15 mouse cellular contexts compared by ENCODE assay signal in the genomic region with DNA sequence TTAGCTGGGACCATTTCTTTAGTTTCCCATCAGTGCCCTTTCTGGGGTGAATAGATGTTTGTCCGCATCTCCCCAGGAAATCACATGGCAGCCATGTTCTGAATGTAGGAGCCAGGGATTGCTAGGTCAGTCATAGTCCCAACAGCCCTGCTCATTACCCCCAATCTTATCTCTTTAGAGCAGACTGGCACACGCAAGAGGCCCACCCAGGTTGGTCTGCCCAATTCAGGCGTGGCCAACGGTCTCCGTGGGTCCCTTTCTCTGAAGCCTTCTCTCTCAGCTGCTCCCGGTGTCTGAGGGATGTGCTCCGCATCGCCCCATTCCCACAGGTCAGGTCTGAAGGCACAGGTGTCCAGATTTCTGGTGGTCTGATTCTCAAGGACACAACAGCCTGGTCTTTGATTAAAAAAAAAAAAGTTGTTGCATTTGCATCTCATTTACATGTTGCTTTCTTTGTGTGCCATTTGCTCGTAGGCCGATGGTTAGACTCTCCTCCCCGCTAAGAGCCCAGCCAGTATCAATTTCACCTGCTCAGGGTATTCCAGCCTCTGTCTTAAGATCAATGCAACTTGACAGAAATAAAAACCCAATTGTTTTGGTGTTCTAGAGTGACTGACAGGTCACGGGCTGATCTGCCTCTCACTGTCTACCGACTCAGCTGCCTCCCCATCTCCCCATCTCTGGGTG. TPM values are rescaled to one million over a fixed set of nuclear protein-coding genes. Genes with fewer than 3 reads are reported as not detected.
DNase-seq lines count a peak whose midpoint lies in the region; ATAC-seq and TF ChIP-seq lines count a peak whose summit lies in the region.
"Had no signal": no experiment of that assay in that cellular context is flagged by ENCODE, and none has a peak within 500 bp of the region (broad histone marks: within the 10 kb centered on the region; RNA-seq: fewer than 3 reads in every experiment).

No protein-coding gene starts in this region.

- WGBS in lung, embryonic 14.5 days, result 81% methylated on average over 13 of the region's 13 CpGs
- 84% methylated on average over 13 of the region's 13 CpGs for WGBS in lung, adult 2 months
- 57% methylated on average over 13 of the region's 13 CpGs for WGBS in bone marrow, adult 2 months
- 83% methylated on average over 13 of the region's 13 CpGs for WGBS in spleen, adult 2 months

- peak overlapping the region; percentile 24; the same call in 1 of the 2 replicates for H3K27ac ChIP-seq in lung, embryonic 14.5 days (ENCODE audit: low read depth)
- peak overlapping the region; percentile 86 for H3K27ac ChIP-seq in bone marrow, adult 2 months (ENCODE audit: control insufficient read depth, insufficient read depth, low read depth, low read length, poor library complexity)
- peak overlapping the region; percentile 37 for H3K27ac ChIP-seq in spleen, adult 2 months (ENCODE audit: insufficient read depth, low read length)
- H3K27ac ChIP-seq: forebrain, embryonic 12.5 days; heart, embryonic 15.5 days had no signal

- TF ChIP-seq CTCF in lung, embryonic 14.5 days (IDR thresholded peaks at IDR 0.05; ENCODE audit: low read depth), result no peak
- TF ChIP-seq CTCF in lung, adult 2 months (IDR thresholded peaks at IDR 0.05; ENCODE audit: insufficient read depth, low read length), result no peak
- no peak for TF ChIP-seq CTCF in bone marrow, adult 2 months (IDR thresholded peaks at IDR 0.05; ENCODE audit: control insufficient read depth, insufficient read depth, low read length)
- no peak for TF ChIP-seq CTCF in spleen, adult 2 months (IDR thresholded peaks at IDR 0.05; ENCODE audit: extremely low read depth, insufficient read depth, insufficient read length, insufficient replicate concordance)

- H3K4me3 ChIP-seq in lung, embryonic 14.5 days (ENCODE audit: low read depth, low read length), result no peak overlapping the region; the same call in 1 of the 2 replicates
- H3K4me3 ChIP-seq in lung, adult 2 months (replicated peaks; ENCODE audit: extremely low read depth, low read depth, low read length), result no peak overlapping the region
- peak overlapping the region; percentile 75 for H3K4me3 ChIP-seq in bone marrow, adult 2 months (replicated peaks; ENCODE audit: control insufficient read depth, low read depth, low read length)
- peak overlapping the region; percentile 20; the same call in 1 of the 2 replicates for H3K4me3 ChIP-seq in spleen, adult 2 months (ENCODE audit: extremely low read depth, insufficient read depth, insufficient read length)
- H3K4me3 ChIP-seq: forebrain, embryonic 12.5 days; heart, embryonic 15.5 days; myocyte had no signal

- no peaks in the 10 kb centered on the region for H3K36me3 ChIP-seq in lung, embryonic 14.5 days (ENCODE audit: insufficient read depth)
- H3K36me3 ChIP-seq in spleen, adult 2 months (ENCODE audit: control insufficient read depth, insufficient read depth, low read length), result no peaks in the 10 kb centered on the region
- H3K36me3 ChIP-seq: forebrain, embryonic 12.5 days; heart, embryonic 15.5 days had no signal

- peak; percentile 47 for ATAC-seq in lung, embryonic 14.5 days (ENCODE audit: insufficient read depth)
- ATAC-seq: CD4-positive, CD25-positive, alpha-beta regulatory T cell, adult 4 months had no signal

- no peak for DNase-seq in lung, embryonic 14.5 days
- DNase-seq in lung, adult 2 months, result no peak
- peak; percentile 92 for DNase-seq in liver
- no peak for DNase-seq in spleen, adult 2 months (ENCODE audit: low read depth in 1 of 2, low spot score in 2 of 2)
- no peak for DNase-seq in B cell, adult 2 months
- DNase-seq in cerebellum, adult 9-10 months, result no peak
- no peak for DNase-seq in layer of hippocampus, adult 9-11 months
- DNase-seq: cerebellum, adult 8-10 months; right cerebral cortex, postnatal 14 days; thymus, adult 18-20 months had no signal

- H3K27me3 ChIP-seq in lung, embryonic 14.5 days (ENCODE audit: insufficient read depth, low read length), result no peaks in the 10 kb centered on the region
- H3K27me3 ChIP-seq in spleen, adult 2 months (ENCODE audit: control insufficient read depth, insufficient read depth, low read length), result no peaks in the 10 kb centered on the region
- H3K27me3 ChIP-seq: forebrain, embryonic 12.5 days; heart, embryonic 15.5 days had no signal

- no peak overlapping the region; the same call in 1 of the 2 replicates for H3K9ac ChIP-seq in lung, embryonic 14.5 days
- H3K9ac ChIP-seq: forebrain, embryonic 12.5 days; heart, embryonic 15.5 days had no signal

- H3K4me1 ChIP-seq in lung, embryonic 14.5 days (ENCODE audit: insufficient read depth), result no peaks in the 10 kb centered on the region
- no peaks in the 10 kb centered on the region for H3K4me1 ChIP-seq in lung, adult 2 months (ENCODE audit: control insufficient read depth, insufficient read depth, low read length)
- H3K4me1 ChIP-seq in bone marrow, adult 2 months (ENCODE audit: control insufficient read depth, insufficient read depth, low read length), result no peaks in the 10 kb centered on the region; the same call in 1 of the 2 replicates
- no peaks in the 10 kb centered on the region for H3K4me1 ChIP-seq in spleen, adult 2 months (ENCODE audit: control insufficient read depth, insufficient read depth, insufficient read length)
- H3K4me1 ChIP-seq: heart, embryonic 15.5 days had no signal

- no peak overlapping the region for H3K4me2 ChIP-seq in lung, embryonic 14.5 days
- H3K4me2 ChIP-seq: forebrain, embryonic 12.5 days; heart, embryonic 15.5 days had no signal

- no peak for TF ChIP-seq POLR2A in lung, adult 2 months (IDR thresholded peaks at IDR 0.05; ENCODE audit: borderline replicate concordance, extremely low read depth, low read depth, low read length)
- peak; percentile 90 for TF ChIP-seq POLR2A in bone marrow, adult 2 months (IDR thresholded peaks at IDR 0.05; ENCODE audit: borderline replicate concordance, control insufficient read depth, low read depth, low read length)
- no peak for TF ChIP-seq POLR2A in spleen, adult 2 months (IDR thresholded peaks at IDR 0.05; ENCODE audit: low read depth, low read length)

- H3K9me3 ChIP-seq in lung, embryonic 14.5 days (ENCODE audit: low read depth, low read length), result no peaks in the 10 kb centered on the region
- H3K9me3 ChIP-seq: forebrain, embryonic 12.5 days; heart, embryonic 15.5 days had no signal

RNA-seq across cellular contexts. Expression of a gene that starts 0.5 kb away (rescaled TPM):
- polyA plus RNA-seq in lung, embryonic 14.5 days (2014; fragmentation: Nextera tagmentation; extraction: Ambion mirVana), result 1.5 and 1.9 TPM in 2 replicates
- 0.24 and 1.3 TPM in 2 replicates for polyA plus RNA-seq in lung, adult 2 months (2012; rRNA removed)
- polyA plus RNA-seq in bone marrow, adult 2 months (2011; ENCODE audit: insufficient read depth, insufficient read length, low replicate concordance, missing spikeins), result 307 and 314 TPM in 2 replicates
- polyA plus RNA-seq in spleen, adult 2 months (2012; rRNA removed), result 107 and 121 TPM in 2 replicates
- polyA plus RNA-seq: CD4-positive, CD25-positive, alpha-beta regulatory T cell, adult 4 months; myocyte had no signal

RNA-seq across cellular contexts. Expression of a gene that starts 3.9 kb away (rescaled TPM):
- 1.4 and 1.5 TPM in 2 replicates for polyA plus RNA-seq in lung, embryonic 14.5 days (2014; fragmentation: Nextera tagmentation; extraction: Ambion mirVana)
- polyA plus RNA-seq in lung, adult 2 months (2012; rRNA removed), result 0.85 and 1.1 TPM in 2 replicates
- polyA plus RNA-seq in bone marrow, adult 2 months (2011; ENCODE audit: insufficient read depth, insufficient read length, low replicate concordance, missing spikeins), result 4.3 and 4.7 TPM in 2 replicates
- polyA plus RNA-seq in spleen, adult 2 months (2012; rRNA removed), result 8.5 and 10.6 TPM in 2 replicates
- polyA plus RNA-seq: myocyte had no signal

RNA-seq across cellular contexts. Expression of a gene that starts 18.1 kb away (rescaled TPM):
- 1.3 and 5.6 TPM in 2 replicates for polyA plus RNA-seq in lung, embryonic 14.5 days (2014; fragmentation: Nextera tagmentation; extraction: Ambion mirVana)
- 1.7 and 39.9 TPM in 2 replicates for polyA plus RNA-seq in lung, adult 2 months (2012; rRNA removed)
- polyA plus RNA-seq in bone marrow, adult 2 months (2011; ENCODE audit: insufficient read depth, insufficient read length, low replicate concordance, missing spikeins), result 0.92 TPM in 1 of 2 replicates, not detected in the other
- polyA plus RNA-seq in spleen, adult 2 months (2012; rRNA removed), result 0.29 and 0.42 TPM in 2 replicates

RNA-seq across cellular contexts. Expression of a gene that starts 41.0 kb away (rescaled TPM):
- 75.2 and 77.9 TPM in 2 replicates for polyA plus RNA-seq in lung, embryonic 14.5 days (2014; fragmentation: Nextera tagmentation; extraction: Ambion mirVana)
- 6.7 and 11.9 TPM in 2 replicates for polyA plus RNA-seq in lung, adult 2 months (2012; rRNA removed)
- polyA plus RNA-seq in bone marrow, adult 2 months (2011; ENCODE audit: insufficient read depth, insufficient read length, low replicate concordance, missing spikeins), result 36.6 and 44.1 TPM in 2 replicates
- polyA plus RNA-seq in spleen, adult 2 months (2012; rRNA removed), result 6.6 and 7.7 TPM in 2 replicates

RNA-seq across cellular contexts. Expression of a gene that starts 41.1 kb away (rescaled TPM):
- 30.3 and 30.5 TPM in 2 replicates for polyA plus RNA-seq in lung, embryonic 14.5 days (2014; fragmentation: Nextera tagmentation; extraction: Ambion mirVana)
- 64.4 and 82.6 TPM in 2 replicates for polyA plus RNA-seq in lung, adult 2 months (2012; rRNA removed)
- polyA plus RNA-seq in bone marrow, adult 2 months (2011; ENCODE audit: insufficient read depth, insufficient read length, low replicate concordance, missing spikeins), result 24.2 and 28.6 TPM in 2 replicates
- 80.3 and 93.1 TPM in 2 replicates for polyA plus RNA-seq in spleen, adult 2 months (2012; rRNA removed)

Comparison
In these comparisons a context has a peak if more than half of its experiments do, and no peak if none do; other contexts are left out.
1. H3K27ac ChIP-seq: peak in every context shown above with its lines; median percentile 86 in bone marrow, adult 2 months; 37 in spleen, adult 2 months; 24 in lung, embryonic 14.5 days.
2. H3K4me3 ChIP-seq: peak in bone marrow, adult 2 months (single experiment) and spleen, adult 2 months (single experiment); none in lung, embryonic 14.5 days (single experiment) and lung, adult 2 months (single experiment).
3. RNA of a gene that starts 0.5 kb away (polyA plus RNA-seq): 307 to 314 TPM in bone marrow, adult 2 months and 107 to 121 TPM in spleen, adult 2 months; 1.5 to 1.9 TPM in lung, embryonic 14.5 days and 0.24 to 1.3 TPM in lung, adult 2 months; every median in the first group is over 10 times any median in the second.